Mouse (Mus musculus) MEL (cell line): ENCODE data around the gene Adam22. TPM values are rescaled to one million over a fixed set of nuclear protein-coding genes. Genes with fewer than 3 reads are reported as not detected.

Experiments
- DNase-seq: peaks from one replicate; pipeline ENCODE4 v3.0.0; 2011; ENCODE audit warnings: low read depth, low spot score
- H3K27ac ChIP-seq: 2 replicates; pipeline ENCODE4 v1.5.1; 2012; ENCODE audit warnings: low read depth, mild to moderate bottlenecking, control low read depth, low read length, moderate library complexity; ENCODE audit not compliant: control insufficient read depth
- H3K27me3 ChIP-seq, 2 experiments: fragments of 150-350 bp in 1 of 2; sonication (generic) in 1 of 2; 2 replicates each; pipeline ENCODE4 v1.6.1; 2012; ENCODE audit warnings: low read length in 2 of 2, mild to moderate bottlenecking in 2 of 2, improper control_type of control experiment in 1 of 2, moderate library complexity in 1 of 2; ENCODE audit not compliant: insufficient read depth in 2 of 2, control insufficient read depth in 1 of 2
- H3K36me3 ChIP-seq, 2 experiments: 2 replicates each; pipeline ENCODE4 v1.6.1; 2012 to 2014; ENCODE audit warnings: low read length in 2 of 2, improper control_type of control experiment in 1 of 2, inconsistent platforms in 1 of 2, mild to moderate bottlenecking in 1 of 2; ENCODE audit not compliant: insufficient read depth in 2 of 2, control insufficient read depth in 1 of 2
- H3K4me1 ChIP-seq, 2 experiments: fragments of 150-350 bp in 1 of 2; sonication (generic) in 1 of 2; 2 replicates each; pipeline ENCODE4 v1.6.1; 2012; ENCODE audit warnings: low read length in 2 of 2, improper control_type of control experiment in 1 of 2, mild to moderate bottlenecking in 1 of 2; ENCODE audit not compliant: insufficient read depth in 2 of 2, control insufficient read depth in 1 of 2
- H3K4me3 ChIP-seq, 2 experiments: fragments of 150-350 bp in 1 of 2; sonication (generic) in 1 of 2; 2 replicates each; pipeline ENCODE4 v1.5.1; 2012; ENCODE audit warnings: low read depth in 2 of 2, low read length in 2 of 2, mild to moderate bottlenecking in 2 of 2, moderate library complexity in 2 of 2, control low read depth in 1 of 2, improper control_type of control experiment in 1 of 2; ENCODE audit not compliant: control insufficient read depth in 1 of 2, insufficient read depth in 1 of 2
- H3K79me2 ChIP-seq: 2 replicates; pipeline ENCODE4 v1.6.1; 2012; ENCODE audit warnings: mild to moderate bottlenecking, low read length, moderate library complexity; ENCODE audit not compliant: control insufficient read depth, poor library complexity, insufficient read depth
- H3K9ac ChIP-seq: 2 replicates; pipeline ENCODE4 v1.6.1; 2012; ENCODE audit warnings: low read depth, mild to moderate bottlenecking, control low read depth, low read length, moderate library complexity; ENCODE audit not compliant: control insufficient read depth, poor library complexity, severe bottlenecking
- H3K9me3 ChIP-seq: fragments of 150-350 bp; sonication (generic); replicated peaks from 2 replicates; pipeline ENCODE4 v1.6.1; 2012; ENCODE audit warnings: mild to moderate bottlenecking, low read length, improper control_type of control experiment, moderate library complexity; ENCODE audit not compliant: insufficient read depth
- CHD1 ChIP-seq: IDR thresholded peaks from 2 replicates; pipeline ENCODE4 v1.6.1; 2012; ENCODE audit warnings: low read depth, mild to moderate bottlenecking, inconsistent platforms, low read length, improper control_type of control experiment
- CTCF ChIP-seq, 3 experiments: IDR thresholded peaks in 2 of 3; conservative IDR thresholded peaks in 1 of 3; 2 replicates each; pipeline ENCODE4 v1.5.1; 2011 to 2012; ENCODE audit warnings: low read length in 3 of 3, low read depth in 2 of 3, mild to moderate bottlenecking in 2 of 3, improper control_type of control experiment in 1 of 3, inconsistent platforms in 1 of 3, mixed read lengths in 1 of 3, moderate library complexity in 1 of 3; ENCODE audit not compliant: control insufficient read depth in 1 of 3, insufficient read depth in 1 of 3, poor library complexity in 1 of 3, severe bottlenecking in 1 of 3
- E2F4 ChIP-seq: IDR thresholded peaks from 2 replicates; pipeline ENCODE4 v1.6.1; 2011; ENCODE audit warnings: low read depth, low read length, improper control_type of control experiment, borderline replicate concordance
- ELF1 ChIP-seq: IDR thresholded peaks from 2 replicates; pipeline ENCODE4 v1.6.1; 2014; ENCODE audit warnings: low read depth, mild to moderate bottlenecking, inconsistent platforms, low read length, improper control_type of control experiment, moderate library complexity
- EP300 ChIP-seq, 2 experiments: IDR thresholded peaks; 2 replicates each; pipeline ENCODE4 v1.6.1; 2011; ENCODE audit warnings: improper control_type of control experiment in 2 of 2, low read length in 2 of 2, low read depth in 1 of 2, mild to moderate bottlenecking in 1 of 2
- ETS1 ChIP-seq: IDR thresholded peaks from 2 replicates; pipeline ENCODE4 v1.6.1; 2012; ENCODE audit warnings: low read depth, mild to moderate bottlenecking, inconsistent platforms, low read length, improper control_type of control experiment, moderate library complexity
- GATA1 ChIP-seq: IDR thresholded peaks from 2 replicates; pipeline ENCODE4 v1.6.1; 2011; ENCODE audit warnings: low read depth, low read length, improper control_type of control experiment
- HCFC1 ChIP-seq: IDR thresholded peaks from 2 replicates; pipeline ENCODE4 v1.6.1; 2012; ENCODE audit warnings: low read depth, mild to moderate bottlenecking, inconsistent platforms, low read length, improper control_type of control experiment, moderate library complexity
- KAT2A ChIP-seq: conservative IDR thresholded peaks from 2 replicates; pipeline ENCODE4 v1.6.1; 2012; ENCODE audit warnings: low read depth, low read length, improper control_type of control experiment, inconsistent platforms
- MAFK ChIP-seq: IDR thresholded peaks from 2 replicates; pipeline ENCODE4 v1.6.1; 2011; ENCODE audit warnings: low read depth, mild to moderate bottlenecking, low read length, improper control_type of control experiment, borderline replicate concordance
- MAX ChIP-seq: IDR thresholded peaks from 2 replicates; pipeline ENCODE4 v1.6.1; 2011; ENCODE audit warnings: low read length, improper control_type of control experiment
- MAZ ChIP-seq: IDR thresholded peaks from 2 replicates; pipeline ENCODE4 v1.6.1; 2012; ENCODE audit warnings: low read depth, mild to moderate bottlenecking, inconsistent platforms, low read length, improper control_type of control experiment
- MEF2A ChIP-seq: IDR thresholded peaks from 2 replicates; pipeline ENCODE4 v1.6.1; 2014; ENCODE audit warnings: low read depth, mild to moderate bottlenecking, inconsistent platforms, low read length, improper control_type of control experiment; ENCODE audit not compliant: poor library complexity, insufficient replicate concordance, severe bottlenecking; ENCODE audit errors: extremely low read depth
- MXI1 ChIP-seq: IDR thresholded peaks from 2 replicates; pipeline ENCODE4 v1.6.1; 2011; ENCODE audit warnings: mild to moderate bottlenecking, low read depth, low read length, improper control_type of control experiment
- MYB ChIP-seq: IDR thresholded peaks from 2 replicates; pipeline ENCODE4 v1.6.1; 2011; ENCODE audit warnings: mild to moderate bottlenecking, low read depth, low read length, improper control_type of control experiment
- MYC ChIP-seq: IDR thresholded peaks from 2 replicates; pipeline ENCODE4 v1.6.1; 2011; ENCODE audit warnings: low read depth, mild to moderate bottlenecking, low read length, improper control_type of control experiment, moderate library complexity
- NELFE ChIP-seq: IDR thresholded peaks from 2 replicates; pipeline ENCODE4 v1.6.1; 2011; ENCODE audit warnings: low read depth, low read length, improper control_type of control experiment
- NRF1 ChIP-seq: IDR thresholded peaks from 2 replicates; pipeline ENCODE4 v1.6.1; 2014; ENCODE audit warnings: low read depth, mild to moderate bottlenecking, inconsistent platforms, low read length, improper control_type of control experiment, moderate library complexity; ENCODE audit not compliant: poor library complexity, insufficient read depth, severe bottlenecking
- POLR2A ChIP-seq, 2 experiments: IDR thresholded peaks; 2 replicates each; pipeline ENCODE4 v1.6.1; 2011 to 2012; ENCODE audit warnings: low read length in 2 of 2, mild to moderate bottlenecking in 2 of 2, control low read depth in 1 of 2, improper control_type of control experiment in 1 of 2, low read depth in 1 of 2, moderate library complexity in 1 of 2; ENCODE audit not compliant: control insufficient read depth in 1 of 2, insufficient read depth in 1 of 2, poor library complexity in 1 of 2
- POLR2AphosphoS2 ChIP-seq: IDR thresholded peaks from 2 replicates; pipeline ENCODE4 v1.6.1; 2011; ENCODE audit warnings: low read length, improper control_type of control experiment
- POLR2AphosphoS5 ChIP-seq: IDR thresholded peaks from 2 replicates; pipeline ENCODE4 v1.6.1; 2012; ENCODE audit warnings: low read depth, borderline replicate concordance, mild to moderate bottlenecking, inconsistent platforms, low read length, moderate library complexity, mixed read lengths
- RAD21 ChIP-seq: IDR thresholded peaks from 2 replicates; pipeline ENCODE4 v1.6.1; 2011; ENCODE audit warnings: mild to moderate bottlenecking, low read depth, low read length, improper control_type of control experiment
- RCOR1 ChIP-seq: IDR thresholded peaks from 2 replicates; pipeline ENCODE4 v1.6.1; 2012; ENCODE audit warnings: low read depth, mild to moderate bottlenecking, inconsistent platforms, low read length, improper control_type of control experiment
- SMC3 ChIP-seq: IDR thresholded peaks from 2 replicates; pipeline ENCODE4 v1.6.1; 2011; ENCODE audit warnings: low read depth, low read length, improper control_type of control experiment
- TAL1 ChIP-seq: IDR thresholded peaks from 2 replicates; pipeline ENCODE4 v1.6.1; 2012; ENCODE audit warnings: mild to moderate bottlenecking, inconsistent platforms, low read length, moderate library complexity, mixed read lengths
- TCF12 ChIP-seq: IDR thresholded peaks from 2 replicates; pipeline ENCODE4 v1.6.1; 2014; ENCODE audit warnings: low read depth, mild to moderate bottlenecking, inconsistent platforms, low read length, improper control_type of control experiment, moderate library complexity
- USF2 ChIP-seq, 2 experiments: IDR thresholded peaks; 2 replicates each; pipeline ENCODE4 v1.6.1; 2011 to 2012; ENCODE audit warnings: improper control_type of control experiment in 2 of 2, low read length in 2 of 2, borderline replicate concordance in 1 of 2, inconsistent platforms in 1 of 2, low read depth in 1 of 2, mild to moderate bottlenecking in 1 of 2; ENCODE audit not compliant: insufficient read depth in 1 of 2
- ZC3H11A ChIP-seq: IDR thresholded peaks from 2 replicates; pipeline ENCODE4 v1.6.1; 2012; ENCODE audit warnings: low read depth, mild to moderate bottlenecking, inconsistent platforms, low read length, improper control_type of control experiment
- ZKSCAN1 ChIP-seq: IDR thresholded peaks from 2 replicates; pipeline ENCODE4 v1.6.1; 2012; ENCODE audit warnings: low read depth, mild to moderate bottlenecking, inconsistent platforms, low read length, improper control_type of control experiment, moderate library complexity
- ZMIZ1 ChIP-seq: IDR thresholded peaks from 2 replicates; pipeline ENCODE4 v1.6.1; 2012; ENCODE audit warnings: low read depth, mild to moderate bottlenecking, inconsistent platforms, low read length, improper control_type of control experiment, moderate library complexity
- polyA plus RNA-seq, 2 experiments: library from polyadenylated mRNA; stranded (reverse) in 1 of 2; unstranded in 1 of 2; fragments of >175 nt in 1 of 2; fragments of >200 nt in 1 of 2; gene quantifications; 2 replicates each; pipeline versions ENCODE4 v1.2.1 to v1.2.4; 2012; ENCODE audit warnings: low replicate concordance in 2 of 2, low read depth in 1 of 2; ENCODE audit not compliant: insufficient read length in 2 of 2, insufficient read depth in 1 of 2, missing spikeins in 1 of 2
- total RNA-seq: library from RNA; depleted of rRNA; stranded (reverse); fragments of 300-350 nt; gene quantifications from 2 replicates; pipeline ENCODE4 v1.2.3, GENCODE M21; 2012

The Adam22 gene
- total and polyA plus RNA-seq, 3 experiments: 1.2 to 1.6 TPM; not detected in 1

GRCm38 (mm10) chr5:8223597-8224320, 144.2 kb downstream of the Adam22 start:
- Histone ChIP-seq H3K9ac (no peak overlapping the region), H3K27ac (no peak overlapping the region), H3K4me1 (no peaks in the 10 kb centered on the region), H3K9me3 (no peaks in the 10 kb centered on the region), H3K27me3 (no peaks in the 10 kb centered on the region), H3K79me2 (no peaks in the 10 kb centered on the region), H3K36me3 (no peaks in the 10 kb centered on the region), H3K4me3 (no peak overlapping the region)
- no peak for DNase-seq
- TF ChIP-seq SMC3 (no peak), CHD1 (no peak), POLR2AphosphoS5 (no peak), POLR2A (IDR thresholded peaks at IDR 0.05; ENCODE audit: control insufficient read depth in 1 of 2, insufficient read depth in 1 of 2, low read depth in 1 of 2, low read length in 2 of 2, poor library complexity in 1 of 2) (no peak), CTCF (IDR thresholded peaks at IDR 0.05 in 2 of 3, conservative IDR thresholded peaks at IDR 0.05 in 1 of 3; ENCODE audit: control insufficient read depth in 1 of 3, insufficient read depth in 1 of 3, low read depth in 2 of 3, low read length in 3 of 3, poor library complexity in 1 of 3, severe bottlenecking in 1 of 3) (no peak), TCF12 (no peak), KAT2A (no peak), MAZ (no peak), USF2 (IDR thresholded peaks at IDR 0.05; ENCODE audit: borderline replicate concordance in 1 of 2, insufficient read depth in 1 of 2, low read depth in 1 of 2, low read length in 2 of 2) (no peak), NELFE (no peak), ZC3H11A (no peak), ELF1 (no peak), POLR2AphosphoS2 (no peak), RAD21 (no peak), RCOR1 (no peak), MYC (no peak), MEF2A (no peak), MYB (no peak)

- H3K9ac ChIP-seq: no peak overlapping the region
- H3K4me3 ChIP-seq: no peak overlapping the region
- H3K9me3 ChIP-seq: no peaks in the 10 kb centered on the region
- H3K4me1 ChIP-seq: no peaks in the 10 kb centered on the region
- no peaks in the 10 kb centered on the region for H3K27me3 ChIP-seq
- H3K36me3 ChIP-seq: no peaks in the 10 kb centered on the region
- no peaks in the 10 kb centered on the region for H3K79me2 ChIP-seq
- H3K27ac ChIP-seq: no peak overlapping the region
- DNase-seq: no peak
- TF ChIP-seq EP300 (IDR thresholded peaks at IDR 0.05; ENCODE audit: low read depth in 1 of 2, low read length in 2 of 2) (no peak), ZMIZ1 (no peak), ZKSCAN1 (no peak), E2F4 (no peak), ETS1 (no peak), MAFK (no peak), KAT2A (no peak), CTCF (IDR thresholded peaks at IDR 0.05 in 2 of 3, conservative IDR thresholded peaks at IDR 0.05 in 1 of 3; ENCODE audit: control insufficient read depth in 1 of 3, insufficient read depth in 1 of 3, low read depth in 2 of 3, low read length in 3 of 3, poor library complexity in 1 of 3, severe bottlenecking in 1 of 3) (no peak), MAX (no peak), POLR2AphosphoS5 (no peak), RCOR1 (no peak), MEF2A (no peak), MXI1 (no peak), HCFC1 (no peak), TAL1 (no peak), NRF1 (no peak), GATA1 (no peak), USF2 (IDR thresholded peaks at IDR 0.05; ENCODE audit: borderline replicate concordance in 1 of 2, insufficient read depth in 1 of 2, low read depth in 1 of 2, low read length in 2 of 2) (no peak)
These were observed 146.3 kb downstream of the Adam22 start for GRCm38 (mm10) chr5:8221630-8222029.
